Mouse (Mus musculus) ES-Bruce4 (cell line): ENCODE measurements around the gene Slc8a3. TPM values are rescaled to one million over a fixed set of nuclear protein-coding genes. Genes with fewer than 3 reads are reported as not detected.

Experiments used
- H3K27ac ChIP-seq: 2 replicates; pipeline ENCODE4 v1.5.1; 2012; ENCODE audit warnings: low read length, inconsistent platforms; ENCODE audit not compliant: insufficient read depth
- H3K27me3 ChIP-seq: 2 replicates; pipeline ENCODE4 v1.6.1; 2012; ENCODE audit warnings: mild to moderate bottlenecking, low read length, inconsistent platforms; ENCODE audit not compliant: control insufficient read depth, poor library complexity, insufficient read depth, severe bottlenecking
- H3K36me3 ChIP-seq: 2 replicates; pipeline ENCODE4 v1.6.1; 2012; ENCODE audit warnings: inconsistent platforms, mild to moderate bottlenecking, low read length, moderate library complexity; ENCODE audit not compliant: control insufficient read depth, poor library complexity, insufficient read depth, severe bottlenecking
- H3K4me1 ChIP-seq: one replicate; pipeline ENCODE4 v1.8.1; 2011; ENCODE audit warnings: low read length; ENCODE audit not compliant: control insufficient read depth, insufficient read depth
- H3K4me3 ChIP-seq: 2 replicates; pipeline ENCODE4 v1.5.1; 2011; ENCODE audit warnings: low read depth, mild to moderate bottlenecking, low read length
- H3K9ac ChIP-seq: 2 replicates; pipeline ENCODE4 v1.6.1; 2012; ENCODE audit warnings: low read depth, mild to moderate bottlenecking, inconsistent platforms; ENCODE audit not compliant: poor library complexity, severe bottlenecking
- H3K9me3 ChIP-seq: replicated peaks from 2 replicates; pipeline ENCODE4 v1.6.1; 2012; ENCODE audit warnings: mild to moderate bottlenecking, low read length, inconsistent platforms; ENCODE audit not compliant: control insufficient read depth, poor library complexity, insufficient read depth, severe bottlenecking
- CTCF ChIP-seq: IDR thresholded peaks from one replicate; pipeline ENCODE4 v1.8.1; 2011; ENCODE audit warnings: low read depth, low read length
- EP300 ChIP-seq: IDR thresholded peaks from 2 replicates; pipeline ENCODE4 v1.6.1; 2011; ENCODE audit warnings: low read depth, low read length; ENCODE audit not compliant: insufficient read depth
- POLR2A ChIP-seq: IDR thresholded peaks from one replicate; pipeline ENCODE4 v1.8.1; 2011; ENCODE audit warnings: low read length; ENCODE audit not compliant: insufficient read depth
- polyA plus RNA-seq: library from polyadenylated mRNA; stranded (reverse); fragments of >200 nt; gene quantifications from 2 replicates; pipeline ENCODE4 v1.2.4, GENCODE M21; 2011; ENCODE audit warnings: low read depth; ENCODE audit not compliant: missing spikeins, insufficient read depth, insufficient read length

The Slc8a3 gene
- polyA plus RNA-seq, 1 experiment: 0.70 TPM

- no peak overlapping the region for H3K4me3 ChIP-seq
- H3K9ac ChIP-seq: no peak overlapping the region
- H3K4me1 ChIP-seq: no peaks in the 10 kb centered on the region
- no peak for TF ChIP-seq EP300
- TF ChIP-seq POLR2A: no peak
- TF ChIP-seq CTCF: no peak
- H3K36me3 ChIP-seq: no peaks in the 10 kb centered on the region
- no peaks in the 10 kb centered on the region for H3K27me3 ChIP-seq
- H3K27ac ChIP-seq: no peak overlapping the region
- H3K9me3 ChIP-seq: no peaks in the 10 kb centered on the region
These were observed 180.9 kb downstream of the Slc8a3 start for GRCm38 (mm10) chr12:81152082-81152481.

GRCm38 (mm10) chr12:81150917-81151316 lies 182.1 kb downstream of the Slc8a3 start:
- H3K27ac ChIP-seq: no peak overlapping the region
- H3K36me3 ChIP-seq: no peaks in the 10 kb centered on the region
- H3K4me3 ChIP-seq: no peak overlapping the region
- no peaks in the 10 kb centered on the region for H3K27me3 ChIP-seq
- H3K4me1 ChIP-seq: no peaks in the 10 kb centered on the region
- no peaks in the 10 kb centered on the region for H3K9me3 ChIP-seq
- no peak for TF ChIP-seq EP300
- TF ChIP-seq CTCF: no peak
- no peak for TF ChIP-seq POLR2A
- no peak overlapping the region for H3K9ac ChIP-seq

- no peaks in the 10 kb centered on the region for H3K4me1 ChIP-seq
- no peaks in the 10 kb centered on the region for H3K36me3 ChIP-seq
- no peak overlapping the region for H3K4me3 ChIP-seq
- no peaks in the 10 kb centered on the region for H3K9me3 ChIP-seq
- H3K27ac ChIP-seq: no peak overlapping the region
- no peaks in the 10 kb centered on the region for H3K27me3 ChIP-seq
- no peak overlapping the region for H3K9ac ChIP-seq
- no peak for TF ChIP-seq CTCF
- no peak for TF ChIP-seq POLR2A
- TF ChIP-seq EP300: no peak
These were observed 185.0 kb downstream of the Slc8a3 start for GRCm38 (mm10) chr12:81147956-81148355.

Other genes with a start within 250 kb of the Slc8a3 start
- 1.4 and 2.2 TPM in 2 replicates for gene Gm4787, start 46.3 kb upstream of the Slc8a3 start, polyA plus RNA-seq
- 2.0 and 2.7 TPM in 2 replicates for gene Adam4, start 88.8 kb upstream of the Slc8a3 start, polyA plus RNA-seq
- gene Cox16, start 151.9 kb upstream of the Slc8a3 start, polyA plus RNA-seq: 49.6 and 66.8 TPM in 2 replicates
- 17.0 and 26.8 TPM in 2 replicates for gene Gm20498, start 199.7 kb upstream of the Slc8a3 start, polyA plus RNA-seq
- gene Synj2bp, start 199.7 kb upstream of the Slc8a3 start, polyA plus RNA-seq: 38.3 and 43.0 TPM in 2 replicates
- gene Adam21, start 235.3 kb upstream of the Slc8a3 start, polyA plus RNA-seq: 0.30 TPM in 1 of 2 replicates, not detected in the other